Mouse (Mus musculus): ENCODE results near the gene Stum.

The Stum gene

DNA sequence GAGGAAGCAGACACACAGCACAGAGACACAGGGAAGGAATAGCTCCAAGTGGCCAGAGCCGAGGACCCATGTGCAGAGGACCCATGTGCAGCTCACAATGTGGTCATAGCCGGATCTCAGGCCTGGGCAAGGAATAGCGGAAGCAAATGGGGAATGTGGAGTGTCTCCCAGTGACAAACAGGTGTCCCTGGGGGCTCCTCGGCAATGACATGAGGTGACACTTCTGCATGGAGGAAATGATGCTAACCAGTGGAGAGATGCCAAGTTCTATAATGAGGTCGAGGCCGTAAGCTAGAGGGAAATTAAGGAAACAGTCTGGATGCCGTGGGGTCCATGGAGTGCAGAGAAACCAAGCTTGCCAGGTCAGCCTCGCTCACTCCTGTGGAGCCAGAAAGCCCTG, 54.4 kb downstream of the Stum start:
- no peak for DNase-seq (ENCODE audit: low spot score)

DNA sequence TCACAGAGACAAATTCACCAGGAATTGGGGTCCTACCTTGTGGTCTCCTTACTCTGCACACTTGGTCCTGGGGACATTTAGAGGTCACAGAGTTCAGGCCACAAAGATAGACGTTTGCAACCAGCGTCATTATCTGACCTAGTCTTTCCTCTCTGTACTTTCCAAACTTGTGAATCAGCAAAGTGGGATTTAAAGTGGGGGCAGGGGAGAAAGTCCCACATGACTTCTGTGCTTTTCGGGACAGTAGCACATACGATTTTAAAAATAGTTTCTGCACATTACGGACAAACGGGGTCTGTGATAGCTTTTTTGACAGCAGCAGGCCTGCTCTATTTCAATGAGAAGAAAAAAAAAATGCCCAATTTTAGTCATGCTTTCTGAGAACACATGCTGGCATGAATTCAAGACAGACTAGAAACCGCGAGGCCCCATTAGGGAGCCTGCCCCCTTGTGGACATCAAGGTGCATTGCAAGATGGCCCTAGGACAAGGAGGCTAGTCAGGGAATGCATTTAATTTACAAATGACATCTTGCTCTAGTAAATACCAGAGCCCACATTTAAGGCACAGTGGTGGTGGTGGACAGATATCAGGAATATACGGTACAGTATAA, 55.1 kb downstream of the Stum start:
- no peak for DNase-seq (ENCODE audit: low spot score)

DNA sequence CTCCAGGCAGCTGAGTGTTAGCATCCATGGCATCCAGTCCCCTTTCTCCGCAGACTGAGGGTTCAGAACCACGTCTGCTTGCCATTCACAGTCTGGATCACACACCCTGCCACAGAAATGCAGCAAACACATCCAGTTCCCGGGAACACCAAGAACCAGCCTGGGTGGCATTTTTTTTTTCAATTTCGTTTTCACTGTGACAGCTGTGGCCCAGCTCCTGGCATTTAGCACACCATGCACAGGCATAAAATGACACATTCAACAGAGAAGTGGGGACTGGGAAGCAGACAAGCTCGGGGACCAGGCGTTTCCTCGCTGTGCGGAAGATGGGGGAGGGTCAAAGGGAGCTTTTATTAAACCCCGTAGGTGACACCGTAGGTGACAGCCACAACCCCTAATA, 55.6 kb downstream of the Stum start:
- no peak for DNase-seq (ENCODE audit: low spot score)

DNA sequence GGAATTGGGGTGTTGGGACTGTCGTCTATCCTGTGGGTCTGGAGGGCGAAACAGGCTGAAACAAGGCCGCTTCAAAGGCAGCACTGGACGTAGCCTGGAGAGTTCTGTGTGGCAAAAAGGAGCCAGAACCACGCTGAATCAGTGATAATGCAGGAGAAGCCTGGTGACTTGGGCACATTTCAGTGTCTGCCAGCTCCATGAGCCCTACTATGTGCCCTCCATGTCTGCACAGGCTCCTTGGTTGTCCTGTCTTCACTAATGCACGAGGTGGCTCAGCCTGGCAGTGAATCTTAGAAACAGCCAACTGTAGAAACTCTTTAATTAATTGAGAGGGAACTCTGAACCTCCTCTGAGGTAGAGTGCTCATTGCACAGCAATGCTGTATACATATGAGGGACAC, 56.9 kb downstream of the Stum start:
- no peak for DNase-seq (ENCODE audit: low spot score)

DNA sequence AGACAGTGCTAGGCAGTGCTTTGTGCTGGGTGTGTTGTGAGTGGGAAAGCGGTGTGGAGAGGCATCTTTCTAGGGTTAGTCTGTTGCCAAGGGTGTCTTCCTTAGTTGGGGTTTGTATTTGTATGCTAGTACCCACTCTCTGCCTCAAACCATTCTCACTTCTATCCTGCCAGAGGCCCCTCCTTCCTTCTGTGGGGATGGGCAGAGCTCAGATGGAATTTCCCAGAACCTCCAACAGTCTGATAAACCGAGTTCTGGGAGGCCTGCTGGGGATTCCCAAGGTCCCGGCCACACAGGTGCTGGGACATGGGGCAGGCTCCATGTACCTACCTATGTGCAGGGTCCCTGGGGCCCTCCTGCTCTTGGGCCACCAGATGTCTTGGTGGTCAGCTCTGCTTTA, 59.4 kb downstream of the Stum start:
- no peak for DNase-seq (ENCODE audit: low spot score)

DNA sequence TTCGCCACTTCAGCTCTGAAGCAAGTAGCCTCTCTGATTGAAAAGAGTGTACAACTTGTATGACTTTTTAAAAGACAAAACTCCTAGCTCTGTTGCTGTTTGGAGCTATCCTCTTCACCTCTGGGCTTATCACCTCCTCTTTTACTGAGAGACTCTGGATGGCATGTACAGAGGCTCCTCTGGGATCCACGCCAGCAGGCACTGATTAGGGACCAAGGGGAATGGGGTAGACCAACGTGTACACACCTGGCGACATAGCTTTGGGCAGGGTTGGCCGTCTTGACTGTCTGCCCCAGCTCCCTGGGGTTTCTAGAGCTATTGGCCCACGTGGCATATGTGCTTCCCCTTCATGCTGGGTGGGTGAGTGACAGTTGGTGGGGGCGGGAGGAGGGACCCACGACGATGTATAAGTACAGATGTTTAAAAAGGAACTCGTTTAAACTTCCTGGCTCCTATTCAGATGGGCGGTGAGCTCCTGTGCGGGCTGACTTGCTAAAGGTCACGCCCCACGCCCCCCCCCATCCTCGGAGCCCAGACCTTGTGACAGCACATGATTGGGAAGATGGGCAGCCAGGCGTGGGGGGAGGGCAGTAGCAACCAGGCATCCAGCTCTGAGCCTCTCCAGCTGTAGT, 60.2 kb downstream of the Stum start:
- DNase-seq (ENCODE audit: low spot score), result no peak

DNA sequence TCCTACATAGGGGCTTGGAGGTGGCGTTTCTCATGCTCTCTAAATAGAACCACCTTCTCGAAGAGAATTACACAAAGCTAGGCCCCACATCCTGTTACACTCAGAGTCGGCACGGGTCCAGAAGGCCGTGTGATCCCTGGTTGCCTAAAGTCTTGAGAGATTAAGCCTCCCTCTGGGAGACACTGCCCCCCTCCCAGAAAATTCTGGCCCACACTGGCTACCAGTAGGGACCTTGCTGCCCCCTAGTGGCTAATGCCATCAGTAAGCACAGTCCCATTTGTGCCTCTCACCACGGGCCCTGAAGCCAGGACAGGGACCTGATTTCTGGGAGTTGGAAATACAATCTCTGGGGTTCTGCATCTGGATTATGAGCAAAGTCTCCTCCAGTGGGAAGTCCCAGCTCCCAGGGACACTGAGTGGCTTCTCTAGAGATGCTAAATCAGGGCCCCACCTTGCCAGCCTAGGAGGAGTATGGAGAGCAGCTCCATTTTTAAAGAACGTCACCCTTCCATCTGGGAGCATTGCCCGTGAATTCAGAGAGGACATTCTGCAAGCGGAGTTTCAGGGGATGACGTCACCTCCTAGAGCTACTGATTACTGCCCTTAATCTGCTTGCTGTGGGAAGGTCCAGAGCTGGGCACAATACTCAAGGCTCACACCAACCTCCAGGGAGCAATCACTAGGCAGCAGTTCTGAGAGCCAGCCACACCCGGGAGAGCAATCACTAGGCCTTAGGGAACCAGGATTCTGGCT, 61.1 kb downstream of the Stum start:
- no peak for DNase-seq (ENCODE audit: low spot score)

DNA sequence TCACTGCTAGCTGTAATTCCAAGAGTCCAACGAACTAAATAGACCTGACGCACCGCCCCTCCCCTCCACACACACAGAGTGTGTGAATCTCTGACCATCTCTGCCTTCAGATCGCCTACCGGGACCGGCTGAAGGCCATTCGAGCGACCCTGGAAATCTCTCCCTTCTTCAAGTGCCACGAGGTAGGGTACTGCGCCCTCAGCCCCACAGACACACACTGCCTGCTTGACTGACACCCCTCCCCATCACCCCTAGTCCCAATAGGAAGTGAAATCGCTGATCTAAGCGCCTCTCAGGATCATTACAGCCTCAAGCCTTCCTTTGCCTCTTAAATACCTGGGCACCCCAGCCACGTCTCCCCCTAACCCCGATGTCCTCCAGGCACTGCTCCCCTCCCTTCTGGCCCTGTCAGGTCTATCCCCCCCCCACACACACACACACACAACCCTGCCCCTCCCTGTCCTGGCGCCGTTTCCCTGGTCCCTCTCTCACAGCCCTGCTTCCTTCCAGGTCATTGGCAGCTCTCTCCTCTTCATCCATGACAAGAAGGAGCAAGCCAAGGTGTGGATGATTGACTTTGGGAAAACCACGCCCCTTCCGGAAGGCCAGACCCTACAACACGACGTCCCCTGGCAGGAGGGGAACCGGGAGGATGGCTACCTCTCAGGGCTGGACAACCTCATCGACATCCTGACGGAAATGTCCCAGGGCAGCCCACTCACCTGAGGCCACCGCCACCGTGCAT, 62.0 kb downstream of the Stum start:
- no peak for DNase-seq (ENCODE audit: low spot score)

DNA sequence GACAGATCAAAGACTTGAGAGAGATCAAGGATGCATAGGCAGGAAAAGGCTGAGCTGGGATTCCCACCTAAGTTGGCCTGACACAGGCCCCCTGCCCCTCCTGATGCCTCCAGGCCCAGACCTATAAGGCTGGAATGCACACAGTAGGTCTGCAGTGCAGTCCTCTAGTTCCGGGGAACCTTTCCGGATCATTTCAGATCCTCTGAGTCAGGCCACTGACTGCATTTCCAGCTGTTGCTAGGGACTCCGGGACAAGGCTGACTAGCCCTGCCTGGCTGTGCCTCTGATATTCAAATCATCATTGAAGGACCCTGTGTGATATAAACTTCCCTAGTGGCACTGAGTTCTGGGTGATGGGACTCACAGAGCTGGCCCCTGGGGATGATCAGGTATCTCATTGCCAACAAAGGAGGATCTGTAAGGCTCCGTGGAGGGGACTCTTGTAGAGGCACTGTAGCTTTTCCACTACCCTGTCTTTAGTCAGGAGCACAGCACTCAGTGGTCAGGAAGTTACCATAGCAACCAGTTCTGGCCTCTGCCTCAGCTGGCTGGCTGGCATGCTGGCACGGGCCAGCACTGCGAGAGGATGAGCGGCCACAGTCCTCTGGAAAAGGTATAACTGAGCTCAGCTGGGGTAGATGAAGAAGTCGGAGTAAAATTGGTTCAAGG, 62.7 kb downstream of the Stum start:
- no peak for DNase-seq (ENCODE audit: low spot score)

DNA sequence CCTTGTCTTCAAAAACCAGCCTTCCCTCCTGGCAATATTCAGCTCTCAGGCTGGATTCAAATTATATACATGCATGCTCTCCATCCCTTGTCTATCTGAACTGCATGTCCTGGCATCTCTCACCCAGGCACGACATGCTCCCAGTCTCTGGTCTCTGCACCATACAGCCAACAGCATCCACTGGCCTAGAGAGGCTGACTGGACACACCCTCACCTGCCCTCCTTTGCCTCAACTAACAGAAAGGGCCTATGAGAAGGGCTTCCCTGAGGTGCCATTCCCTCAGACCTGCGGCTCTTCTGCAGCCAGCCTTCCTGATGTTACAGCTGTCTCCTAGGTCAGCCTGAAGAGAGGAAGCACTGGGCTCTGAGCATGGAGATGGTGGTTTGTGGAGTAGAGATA, 64.2 kb downstream of the Stum start:
- DNase-seq (ENCODE audit: low spot score), result no peak

DNA sequence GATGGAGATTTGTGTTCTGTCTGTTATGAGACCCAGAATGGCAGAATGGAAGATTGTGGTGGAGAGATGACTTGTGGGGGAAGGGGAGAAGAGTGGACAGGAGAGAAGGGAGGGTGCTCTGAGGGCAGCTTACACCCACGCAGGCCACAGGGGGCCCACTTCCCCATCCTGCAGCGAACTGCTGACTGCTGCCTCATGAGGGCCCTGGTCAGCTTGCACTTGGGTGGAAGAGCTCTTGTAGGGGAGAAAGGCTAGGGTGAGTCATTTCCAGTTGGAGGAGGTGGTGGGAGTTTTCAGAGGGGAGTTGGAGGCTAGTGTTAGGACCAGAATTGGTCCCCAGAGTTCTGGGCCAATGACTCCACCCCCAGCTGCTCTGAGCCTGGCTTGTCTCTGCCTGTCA, 66.2 kb downstream of the Stum start:
- no peak for DNase-seq (ENCODE audit: low spot score)

DNA sequence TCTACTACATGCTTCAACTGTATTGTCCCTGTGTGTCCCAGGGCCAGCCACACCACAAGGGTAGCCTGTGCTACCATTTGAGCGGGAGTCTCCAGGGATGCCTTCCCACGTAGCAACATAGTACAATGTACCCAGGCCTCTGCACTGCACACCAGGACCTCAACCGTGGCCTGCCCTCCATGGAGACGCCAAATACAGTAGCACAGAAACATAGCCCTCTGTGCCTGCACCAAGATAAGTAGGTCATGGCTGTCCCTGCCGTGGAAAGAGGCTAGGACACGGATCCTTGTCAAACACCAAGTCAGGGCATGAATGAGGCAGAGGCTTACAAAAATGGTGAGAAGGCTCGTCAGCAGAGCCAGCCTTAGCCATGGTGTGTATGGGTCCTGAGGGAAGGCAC, 67.5 kb downstream of the Stum start:
- DNase-seq (ENCODE audit: low spot score), result no peak

DNA sequence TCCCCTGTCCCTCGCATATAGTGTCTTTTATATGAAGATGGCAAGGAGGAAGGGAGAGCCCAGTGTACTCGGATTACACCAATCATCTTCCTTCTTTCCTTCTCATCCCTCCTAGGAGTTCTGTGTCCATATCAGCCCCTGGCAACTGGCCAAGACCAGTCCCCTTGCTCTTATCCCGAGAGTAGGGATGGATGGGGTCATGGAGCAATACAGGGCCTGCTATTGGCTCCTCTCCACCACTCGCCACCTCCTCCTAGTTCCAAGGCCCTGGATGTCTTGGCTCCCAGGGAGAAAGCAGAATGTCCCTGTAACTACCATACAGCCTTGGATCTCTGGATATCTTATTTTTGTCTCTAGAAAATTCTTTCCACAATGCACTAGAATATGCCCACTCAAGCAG, 68.2 kb downstream of the Stum start:
- DNase-seq (ENCODE audit: low spot score), result no peak

DNA sequence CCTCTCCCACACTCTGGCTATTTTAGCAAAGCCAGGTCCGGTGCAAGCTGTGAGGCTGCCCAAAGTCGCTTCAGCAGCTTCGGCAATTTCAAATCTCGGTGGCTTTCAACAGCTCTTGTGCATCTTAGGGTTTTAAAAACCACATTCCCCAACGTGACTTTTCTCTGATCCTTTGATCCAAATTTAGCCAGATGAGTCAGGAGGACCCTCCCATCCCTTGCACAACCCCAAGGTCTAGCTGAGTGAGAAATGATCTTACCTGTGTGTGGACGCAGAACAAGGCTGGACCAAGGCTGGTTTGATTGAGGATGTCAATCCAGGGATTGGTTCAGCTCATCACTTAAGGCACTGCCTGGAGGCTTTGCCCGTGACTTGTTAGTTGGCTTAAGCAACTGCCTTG, 73.0 kb downstream of the Stum start:
- no peak for DNase-seq (ENCODE audit: low spot score)

DNA sequence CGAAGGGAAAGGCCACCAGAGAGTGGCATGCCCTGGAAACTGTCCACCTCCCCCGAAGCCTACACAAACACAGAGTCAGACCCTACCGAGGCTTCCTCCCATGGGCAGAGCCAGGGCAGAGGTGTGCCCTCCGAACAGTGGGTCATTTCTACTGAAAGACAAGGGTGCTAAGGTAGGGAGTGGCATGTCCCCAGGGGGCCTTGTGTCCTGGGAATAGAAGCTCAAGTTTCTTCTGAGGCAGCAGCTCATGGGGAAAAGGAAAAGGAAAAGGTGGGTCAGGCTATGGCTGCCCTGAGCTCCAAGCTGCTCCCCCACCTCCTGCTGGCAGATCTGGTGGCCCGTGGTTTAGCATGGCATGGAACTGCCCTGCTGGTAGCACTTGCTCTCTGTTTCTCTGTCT, 73.5 kb downstream of the Stum start:
- no peak for DNase-seq (ENCODE audit: low spot score)

DNA sequence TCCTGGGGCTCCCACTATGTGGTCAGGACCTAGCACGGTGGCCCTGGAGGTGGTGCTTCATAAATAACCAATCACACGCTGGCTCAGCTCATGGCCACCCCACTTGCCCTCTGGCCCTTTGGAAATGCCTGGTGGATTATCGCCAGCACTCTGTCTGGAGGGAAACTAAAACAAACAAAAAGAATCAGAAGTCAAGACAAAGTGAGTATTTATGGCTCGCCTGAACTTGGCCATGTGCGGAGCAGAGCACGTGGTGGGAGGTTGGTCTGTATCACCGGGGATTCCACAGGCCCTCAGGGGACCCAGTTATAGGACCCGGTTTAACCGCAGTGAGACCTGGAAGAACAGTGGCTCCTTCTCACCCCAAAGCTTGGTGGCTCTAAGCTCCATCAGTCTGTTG, 74.5 kb downstream of the Stum start:
- no peak for DNase-seq (ENCODE audit: low spot score)

DNA sequence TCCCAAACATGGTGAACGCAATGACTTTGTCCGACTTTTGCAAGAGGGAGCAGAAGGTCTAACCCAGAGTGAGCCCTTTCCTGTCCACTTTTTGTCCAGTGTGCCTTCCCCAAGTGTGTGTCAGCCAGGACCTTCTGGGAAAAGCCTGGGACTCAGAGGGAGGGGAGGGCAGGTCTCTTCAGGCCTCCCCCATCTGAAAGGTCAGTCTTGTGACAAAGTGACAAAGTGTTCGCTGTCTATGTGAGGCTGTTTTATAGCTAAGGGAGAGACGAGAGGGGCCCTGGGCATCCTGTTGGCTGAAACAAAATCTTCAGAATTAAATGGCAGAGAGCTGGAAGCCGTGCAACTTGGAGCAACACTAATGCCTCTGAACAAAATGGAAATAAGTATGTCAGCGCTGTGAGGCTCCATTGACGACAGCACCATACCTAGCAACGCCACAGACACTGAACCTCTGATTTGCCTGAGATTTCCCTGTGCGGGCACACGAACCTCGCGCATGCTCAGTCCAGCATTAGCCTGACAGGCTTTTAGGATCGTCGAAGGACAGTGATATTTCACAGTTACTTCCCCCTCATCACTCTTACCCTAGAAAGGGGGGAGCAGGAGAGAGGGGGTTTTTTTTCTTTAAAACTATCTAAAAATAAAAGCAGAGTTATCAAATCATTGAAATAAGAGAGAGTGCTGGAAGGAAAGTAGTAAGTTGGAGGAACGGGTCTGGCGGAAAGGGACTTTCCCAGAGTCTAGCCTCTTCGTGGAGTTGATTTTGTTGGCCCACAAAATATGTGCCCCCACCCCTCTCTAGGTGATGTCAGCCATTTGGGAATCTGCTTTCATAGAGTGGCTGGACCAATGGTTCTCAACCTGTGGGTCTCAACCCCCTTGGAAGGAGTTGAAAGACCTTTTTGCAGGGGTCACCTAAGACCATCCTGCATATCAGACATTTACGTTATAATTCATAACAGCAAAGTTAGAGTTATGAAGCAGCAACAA, 75.3 kb downstream of the Stum start:
- DNase-seq (ENCODE audit: low spot score), result no peak

DNA sequence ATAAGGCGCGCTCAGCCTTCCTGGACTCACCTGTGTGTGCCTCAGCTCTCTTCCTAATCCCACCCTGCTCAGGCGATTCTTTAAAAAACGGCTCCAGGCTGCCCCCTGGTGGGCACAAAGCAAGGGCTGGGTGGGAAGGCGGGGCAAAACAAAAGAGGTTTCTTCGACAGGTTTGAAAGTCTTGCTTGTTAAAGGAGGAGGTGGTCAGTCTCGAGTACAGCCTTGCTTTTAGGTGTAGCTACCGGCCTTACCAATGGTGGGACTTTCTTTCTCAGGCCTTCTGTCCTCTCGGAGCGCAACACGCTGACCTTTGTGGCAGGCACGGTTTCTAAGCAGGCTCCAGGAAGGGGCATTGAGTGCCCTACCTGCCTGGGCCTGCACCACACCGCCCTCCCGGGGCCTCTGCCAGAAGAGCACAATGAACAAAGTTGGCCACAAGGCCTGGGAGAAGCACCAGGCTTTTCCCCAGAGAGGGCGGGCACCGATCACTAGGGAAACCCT, 76.1 kb downstream of the Stum start:
- DNase-seq (ENCODE audit: low spot score), result peak; percentile 55

DNA sequence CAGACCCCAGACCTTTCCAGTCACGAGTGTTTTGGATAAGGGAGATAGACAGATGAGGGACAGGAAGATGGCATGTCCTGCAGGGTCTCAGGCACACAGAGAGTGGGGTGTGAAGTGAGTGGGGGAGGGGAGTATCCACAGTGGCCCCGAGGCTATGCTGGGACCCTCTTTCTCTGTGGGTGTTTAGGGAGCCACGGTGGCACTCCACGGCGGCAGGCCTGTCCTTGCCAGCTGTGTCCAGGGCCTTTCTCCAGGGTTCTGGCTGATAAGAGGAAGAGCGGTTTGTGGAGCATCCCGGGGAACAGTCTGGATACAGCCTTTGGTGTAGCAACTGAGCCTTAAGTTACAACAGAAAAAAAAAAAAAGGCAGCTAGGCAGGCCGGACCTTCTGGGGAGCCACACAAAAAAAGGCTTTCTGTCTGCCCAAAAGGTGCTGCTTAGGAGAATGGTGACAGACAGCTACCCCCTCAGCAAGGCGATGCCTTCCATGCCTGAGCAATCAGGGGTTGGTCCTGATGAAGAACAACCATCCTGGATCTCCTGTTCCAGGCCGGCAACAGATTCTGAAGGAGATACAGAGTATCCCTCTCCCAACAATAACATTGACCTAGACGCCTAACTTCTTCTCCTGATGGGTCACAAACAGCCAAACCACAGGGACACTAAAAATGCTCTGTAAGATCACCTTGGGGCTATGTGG, 76.8 kb downstream of the Stum start:
- DNase-seq (ENCODE audit: low spot score), result no peak

DNA sequence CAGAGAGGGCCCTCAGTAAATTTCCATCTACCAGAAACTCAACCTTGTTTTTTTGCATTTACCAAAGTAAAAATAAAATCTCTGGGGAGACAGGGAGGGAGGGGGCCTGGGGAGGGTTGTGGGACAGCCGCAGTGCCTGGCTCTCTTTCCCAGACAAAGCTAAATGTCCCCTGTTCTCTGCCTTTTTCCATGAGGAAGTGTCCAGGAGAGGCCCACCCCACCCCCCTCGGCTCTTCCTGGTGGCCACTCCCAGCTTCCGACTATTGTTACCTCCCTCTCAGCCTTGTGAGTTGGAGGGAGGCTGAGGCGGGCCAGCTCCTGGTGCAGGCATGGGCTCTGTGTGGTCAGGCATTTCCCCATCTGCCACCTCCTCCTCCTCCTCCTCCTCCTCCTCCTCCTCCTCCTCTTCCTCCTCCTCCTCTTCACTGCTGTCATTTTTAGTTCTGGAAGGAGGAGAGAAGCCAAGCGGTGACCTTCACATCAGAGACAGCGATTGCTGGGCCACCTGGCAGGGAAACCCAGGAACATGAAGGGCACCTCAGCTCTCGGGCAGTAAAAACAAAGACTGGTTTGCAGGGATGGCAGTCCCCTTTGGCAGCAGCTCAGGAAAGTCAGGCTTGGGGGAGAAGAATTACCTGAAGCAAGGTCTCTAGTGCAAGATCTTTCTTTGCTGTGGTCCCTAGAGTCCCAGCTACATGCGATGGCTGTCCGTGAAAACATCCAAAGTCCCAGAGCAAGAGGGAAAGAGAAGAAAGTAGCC, 77.5 kb downstream of the Stum start:
- no peak for DNase-seq (ENCODE audit: low spot score)

Data from ovary, postnatal 10 days (tissue).